Mouse (Mus musculus): ENCODE measurements around the gene Vmn2r110.

Gene Vmn2r110

GRCm38 (mm10) chr17:20596323-20596722, at the start of gene Vmn2r110:
Vmn2r110 (minus strand) TSS chr17:20596423.
- DNase-seq, result no peak

- no peak for DNase-seq
These were observed 28.6 kb upstream of the Vmn2r110 start, which contains the start of gene Fpr-rs3 for GRCm38 (mm10) chr17:20624777-20625176. Fpr-rs3 (minus strand) TSS chr17:20624877.

GRCm38 (mm10) chr17:20564656-20565055, 31.6 kb downstream of the Vmn2r110 start, which contains the start of gene Vmn2r109:
Vmn2r109 (minus strand) TSS chr17:20564756.
- DNase-seq, result no peak

Measured in cerebellum, postnatal 10 days (tissue).